Mouse (Mus musculus) myocyte (in vitro differentiated cells): ENCODE measurements at regions not wholly inside any gene's neighbourhood (a gene's known extent, or its start where the extent isn't known, plus 50 kb on each side); places are given as distances from the start of the nearest gene placed in this dataset.

Source experiments
- CEBPB ChIP-seq: IDR thresholded peaks from 2 replicates; pipeline ENCODE4 v1.6.1; 2011; ENCODE audit warnings: mild to moderate bottlenecking, moderate library complexity; ENCODE audit not compliant: poor library complexity, insufficient read depth, severe bottlenecking
- E2F4 ChIP-seq: IDR thresholded peaks from one replicate; pipeline ENCODE4 v1.6.1; 2011; ENCODE audit warnings: mild to moderate bottlenecking, control low read depth, moderate library complexity; ENCODE audit not compliant: insufficient read depth
- MAX ChIP-seq: IDR thresholded peaks from one replicate; pipeline ENCODE4 v1.6.1; 2011; ENCODE audit warnings: low read depth, mild to moderate bottlenecking, control low read depth
- MYOG ChIP-seq, 3 experiments: IDR thresholded peaks; one replicate each; pipeline ENCODE4 v1.6.1; 2011; ENCODE audit warnings: control low read depth in 2 of 3, low read depth in 2 of 3, mild to moderate bottlenecking in 2 of 3; ENCODE audit not compliant: insufficient read length in 2 of 3, control insufficient read depth in 1 of 3, insufficient read depth in 1 of 3
- POLR2A ChIP-seq: IDR thresholded peaks from one replicate; pipeline ENCODE4 v1.6.1; 2011; ENCODE audit warnings: low read depth, mild to moderate bottlenecking, control low read depth, moderate library complexity; ENCODE audit not compliant: insufficient read length
- POLR2AphosphoS2 ChIP-seq: IDR thresholded peaks from one replicate; pipeline ENCODE4 v1.6.1; 2011; ENCODE audit warnings: low read depth, control low read depth; ENCODE audit not compliant: insufficient read length
- REST ChIP-seq: IDR thresholded peaks from one replicate; pipeline ENCODE4 v1.6.1; 2011; ENCODE audit warnings: mild to moderate bottlenecking, control low read depth, moderate library complexity; ENCODE audit not compliant: insufficient read depth, insufficient read length
- SRF ChIP-seq: IDR thresholded peaks from one replicate; pipeline ENCODE4 v1.6.1; 2011; ENCODE audit warnings: low read depth; ENCODE audit not compliant: control insufficient read depth, insufficient read length
- TCF12 ChIP-seq: IDR thresholded peaks from one replicate; pipeline ENCODE4 v1.6.1; 2011; ENCODE audit warnings: mild to moderate bottlenecking, control low read depth; ENCODE audit not compliant: poor library complexity, insufficient read depth, severe bottlenecking
- TCF3 ChIP-seq: IDR thresholded peaks from one replicate; pipeline ENCODE4 v1.6.1; 2011; ENCODE audit warnings: low read depth, control low read depth; ENCODE audit not compliant: insufficient read length
- USF1 ChIP-seq: IDR thresholded peaks from one replicate; pipeline ENCODE4 v1.6.1; 2011; ENCODE audit warnings: low read depth, mild to moderate bottlenecking, control low read depth, moderate library complexity

DNA sequence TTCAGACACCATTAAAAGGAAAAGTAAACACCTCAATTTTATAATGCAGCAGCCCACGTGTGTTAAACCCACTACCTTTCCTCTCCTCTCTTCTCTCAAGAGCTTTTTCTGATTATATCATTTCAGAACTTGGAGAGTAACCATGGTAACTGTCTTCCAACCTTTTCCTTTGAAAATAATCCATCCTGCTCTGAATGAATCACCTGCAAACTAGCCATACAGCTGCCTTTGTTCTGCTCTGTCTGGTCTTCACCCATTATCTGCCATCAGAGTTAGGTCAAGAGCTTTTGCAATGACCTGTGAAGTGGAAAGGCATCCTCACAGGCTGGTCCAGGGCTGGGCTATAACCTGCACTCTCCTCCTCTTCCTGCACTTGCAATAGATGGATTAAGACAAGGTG lies 238.7 kb upstream of the Slco3a1 start:
- no peak for TF ChIP-seq REST
- no peak for TF ChIP-seq POLR2A
- no peak for TF ChIP-seq USF1
- no peak for TF ChIP-seq TCF12
- no peak for TF ChIP-seq POLR2AphosphoS2
- TF ChIP-seq E2F4 = no peak
- no peak for TF ChIP-seq CEBPB
- no peak for TF ChIP-seq MAX
- no peak for TF ChIP-seq SRF
- TF ChIP-seq MYOG (IDR thresholded peaks at IDR 0.05; ENCODE audit: control insufficient read depth in 1 of 3, insufficient read depth in 1 of 3, insufficient read length in 2 of 3, low read depth in 2 of 3) = no peak
- no peak for TF ChIP-seq TCF3
